9 mouse cellular contexts compared by ENCODE assay signal in the genomic region with DNA sequence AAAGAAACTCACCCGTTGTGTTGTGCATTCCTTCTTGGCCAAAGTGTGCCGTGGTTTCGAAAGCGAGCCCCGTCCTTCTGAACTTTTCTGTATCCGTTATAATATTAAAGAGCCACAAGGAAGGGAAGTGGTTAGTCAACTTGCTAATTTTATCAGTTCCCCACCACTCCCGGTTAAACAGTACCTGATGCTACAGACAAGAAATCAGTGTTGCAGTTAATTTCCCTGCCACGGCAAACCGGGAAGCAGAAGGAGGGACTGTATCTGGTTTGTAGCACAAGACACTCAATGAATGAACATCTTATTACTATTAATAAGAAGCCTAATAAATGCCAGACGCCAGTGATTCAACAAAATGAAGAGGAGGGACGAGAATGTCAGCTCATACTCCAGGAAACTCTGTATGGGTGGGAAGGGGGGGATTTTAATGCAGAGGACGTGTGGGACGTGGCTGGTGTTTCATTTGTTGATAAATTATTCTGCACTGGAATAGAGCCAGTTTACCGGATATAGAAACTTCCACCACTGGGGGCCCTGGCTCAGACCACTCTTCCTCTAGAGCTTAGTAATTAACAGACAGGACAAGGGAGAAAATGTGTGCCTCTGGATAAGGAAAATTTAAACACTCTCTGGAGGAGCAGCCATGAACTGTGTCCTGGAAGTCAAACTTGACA.
DNase-seq lines count a peak whose midpoint lies in the region; ATAC-seq and TF ChIP-seq lines count a peak whose summit lies in the region.
"Had no signal": no experiment of that assay in that cellular context is flagged by ENCODE, and none has a peak within 500 bp of the region (broad histone marks: within the 10 kb centered on the region; RNA-seq: fewer than 3 reads in every experiment).

No protein-coding gene starts in this region.

- H3K9ac ChIP-seq in heart, embryonic 13.5 days = peak overlapping the region; percentile 63
- H3K9ac ChIP-seq in liver, embryonic 11.5 days (ENCODE audit: low read depth, low read length) = no peak overlapping the region

- TF ChIP-seq POLR2A in spleen, adult 2 months (IDR thresholded peaks at IDR 0.05; ENCODE audit: low read depth, low read length) = no peak

- TF ChIP-seq CTCF in spleen, adult 2 months (IDR thresholded peaks at IDR 0.05; ENCODE audit: extremely low read depth, insufficient read depth, insufficient read length, insufficient replicate concordance) = no peak

- H3K4me2 ChIP-seq in heart, embryonic 13.5 days = peak overlapping the region; percentile 55
- H3K4me2 ChIP-seq in liver, embryonic 11.5 days = peak overlapping the region; percentile 46

- H3K27ac ChIP-seq in spleen, adult 2 months (ENCODE audit: insufficient read depth, low read length) = no peak overlapping the region
- peak overlapping the region; percentile 63 for H3K27ac ChIP-seq in heart, embryonic 13.5 days (replicated peaks)
- peak overlapping the region; percentile 2; the same call in 1 of the 2 replicates for H3K27ac ChIP-seq in liver, embryonic 11.5 days (ENCODE audit: low read depth, low read length)

- peaks cover 5% of the 10 kb centered on the region for H3K4me1 ChIP-seq in spleen, adult 2 months (ENCODE audit: control insufficient read depth, insufficient read depth, insufficient read length)
- H3K4me1 ChIP-seq in heart, embryonic 13.5 days = peaks cover 11% of the 10 kb centered on the region
- H3K4me1 ChIP-seq in liver, embryonic 11.5 days (replicated peaks; ENCODE audit: control insufficient read depth, insufficient read depth, low read length) = no peaks in the 10 kb centered on the region

- H3K27me3 ChIP-seq in spleen, adult 2 months (ENCODE audit: control insufficient read depth, insufficient read depth, low read length) = no peaks in the 10 kb centered on the region
- no peaks in the 10 kb centered on the region for H3K27me3 ChIP-seq in heart, embryonic 13.5 days (replicated peaks)
- H3K27me3 ChIP-seq in liver, embryonic 11.5 days (replicated peaks; ENCODE audit: control insufficient read depth, insufficient read depth, low read length) = no peaks in the 10 kb centered on the region

- no peak for ATAC-seq in heart, embryonic 13.5 days (ENCODE audit: extremely low read depth, insufficient number of reproducible peaks, low FRiP score, low TSS enrichment)
- peak; percentile 45 for ATAC-seq in liver, embryonic 11.5 days (replicated peaks; ENCODE audit: low FRiP score)

- WGBS in spleen, adult 2 months = 3% methylated on average over 14 of the region's 14 CpGs
- 42% methylated on average over 14 of the region's 14 CpGs for WGBS in heart, embryonic 13.5 days
- WGBS in liver, embryonic 11.5 days = 31% methylated on average over 14 of the region's 14 CpGs

- DNase-seq in spleen, adult 2 months (ENCODE audit: low read depth in 1 of 2, low spot score in 2 of 2) = no peak
- DNase-seq in spleen, postnatal 4 days (ENCODE audit: low spot score in 2 of 2) = no peak
- no peak for DNase-seq in liver, embryonic 11.5 days (ENCODE audit: low spot score)
- peak; percentile 2 for DNase-seq in yolk sac, embryonic 10.5 days (ENCODE audit: low spot score)
- DNase-seq in adipocyte (ENCODE audit: low spot score) = no peak
- no peak for DNase-seq in gastrocnemius, postnatal 4 days (ENCODE audit: low spot score in 2 of 2)
- no peak for DNase-seq in spleen, adult 12 weeks (ENCODE audit: low spot score)

- no peaks in the 10 kb centered on the region for H3K9me3 ChIP-seq in heart, embryonic 13.5 days
- no peaks in the 10 kb centered on the region for H3K9me3 ChIP-seq in liver, embryonic 11.5 days (ENCODE audit: control insufficient read depth, low read length)

- H3K36me3 ChIP-seq in spleen, adult 2 months (ENCODE audit: control insufficient read depth, insufficient read depth, low read length) = no peaks in the 10 kb centered on the region
- H3K36me3 ChIP-seq in heart, embryonic 13.5 days = no peaks in the 10 kb centered on the region
- no peaks in the 10 kb centered on the region for H3K36me3 ChIP-seq in liver, embryonic 11.5 days (ENCODE audit: control insufficient read depth, insufficient read depth, low read length)

- peak overlapping the region; percentile 53 for H3K4me3 ChIP-seq in spleen, adult 2 months (ENCODE audit: extremely low read depth, insufficient read depth, insufficient read length)
- peak overlapping the region; percentile 36 for H3K4me3 ChIP-seq in heart, embryonic 13.5 days
- H3K4me3 ChIP-seq in liver, embryonic 11.5 days (ENCODE audit: low read depth, low read length) = peak overlapping the region; percentile 18
- H3K4me3 ChIP-seq: myocyte had no signal
